Mouse (Mus musculus) thymus, postnatal 0 days (tissue): ENCODE measurements around the gene Clspn. TPM values are rescaled to one million over a fixed set of nuclear protein-coding genes. Genes with fewer than 3 reads are reported as not detected.

Experiments used
- DNase-seq: peaks from one replicate; pipeline ENCODE4 v3.0.0-alpha.2; 2015; ENCODE audit warnings: low spot score
- microRNA-seq: library from miRNA; unstranded; fragments of <30 nt; microRNA quantifications from one replicate; pipeline ENCODE4, GENCODE M21; 2016; ENCODE audit warnings: borderline number of aligned reads
- polyA plus RNA-seq: library from polyadenylated mRNA; unstranded; fragments of >200 nt; fragmentation: Nextera tagmentation; extraction: Ambion mirVana; gene quantifications from 2 replicates; pipeline ENCODE4 v1.2.1, GENCODE M21; 2015

Gene Clspn
- polyA plus RNA-seq, 1 experiment from 2014 or later = 63.1 TPM

GRCm38 (mm10) chr4:126632668-126633067 lies 75.9 kb downstream of the Clspn start:
- no peak for DNase-seq

GRCm38 (mm10) chr4:126636330-126636729 lies 79.6 kb downstream of the Clspn start:
- DNase-seq = no peak

GRCm38 (mm10) chr4:126637446-126637845 lies 80.7 kb downstream of the Clspn start:
- DNase-seq = no peak

- DNase-seq = no peak
Observed at GRCm38 (mm10) chr4:126639339-126639738, 82.6 kb downstream of the Clspn start.

GRCm38 (mm10) chr4:126641901-126642300 lies 85.2 kb downstream of the Clspn start:
- no peak for DNase-seq

Small RNA genes lying within 50 kb of the gene (microRNA-seq; reads per million reads assigned to microRNA genes)
- gene Mir7119 = not detected

Other genes with a start within 250 kb of the Clspn start
- gene Adprhl2, start 235.2 kb upstream of the Clspn start, polyA plus RNA-seq = 70.4 and 73.0 TPM in 2 replicates
- 2.3 and 2.4 TPM in 2 replicates for gene Tekt2, start 231.2 kb upstream of the Clspn start, polyA plus RNA-seq
- 11.1 and 13.6 TPM in 2 replicates for gene Ago3, start 127.4 kb upstream of the Clspn start, polyA plus RNA-seq
- gene Ago1, start 88.4 kb upstream of the Clspn start, polyA plus RNA-seq = 5.2 and 6.1 TPM in 2 replicates
- gene Ago4, start 23.5 kb upstream of the Clspn start, polyA plus RNA-seq = 0.47 and 0.60 TPM in 2 replicates
- 1.1 and 1.7 TPM in 2 replicates for gene 5730409E04Rik, start 52.9 kb downstream of the Clspn start, polyA plus RNA-seq
- 566 and 594 TPM in 2 replicates for gene Psmb2, start 120.7 kb downstream of the Clspn start, polyA plus RNA-seq
- not detected in 2 replicates for gene Tfap2e, start 179.3 kb downstream of the Clspn start, polyA plus RNA-seq
- 18.4 and 20.6 TPM in 2 replicates for gene Ncdn, start 196.5 kb downstream of the Clspn start, polyA plus RNA-seq
- gene AU040320, start 196.6 kb downstream of the Clspn start, polyA plus RNA-seq = 15.4 and 15.6 TPM in 2 replicates